Comparison of ENCODE assay signal across 18 mouse cellular contexts in genomic region chr14:86487285-86487897, GRCm38 (mm10).
DNase-seq lines count a peak whose midpoint lies in the region; ATAC-seq and TF ChIP-seq lines count a peak whose summit lies in the region.
"Had no signal": no experiment of that assay in that cellular context is flagged by ENCODE, and none has a peak within 500 bp of the region (broad histone marks: within the 10 kb centered on the region; RNA-seq: fewer than 3 reads in every experiment).

No protein-coding gene starts in this region.

- WGBS in hindbrain, embryonic 13.5 days, result 28% methylated on average over 8 of the region's 8 CpGs
- WGBS in hindbrain, postnatal 0 days, result 31% methylated on average over 8 of the region's 8 CpGs
- 32% methylated on average over 8 of the region's 8 CpGs for WGBS in neural tube, embryonic 12.5 days
- WGBS in neural tube, embryonic 15.5 days, result 28% methylated on average over 8 of the region's 8 CpGs
- WGBS in kidney, embryonic 16.5 days, result 40% methylated on average over 8 of the region's 8 CpGs

- H3K9ac ChIP-seq in hindbrain, embryonic 13.5 days, result no peak overlapping the region
- no peak overlapping the region for H3K9ac ChIP-seq in hindbrain, postnatal 0 days (replicated peaks; ENCODE audit: low read length)
- no peak overlapping the region for H3K9ac ChIP-seq in neural tube, embryonic 12.5 days
- no peak overlapping the region for H3K9ac ChIP-seq in neural tube, embryonic 15.5 days (replicated peaks)
- no peak overlapping the region for H3K9ac ChIP-seq in kidney, embryonic 16.5 days (replicated peaks; ENCODE audit: low read length)
- H3K9ac ChIP-seq: heart, embryonic 13.5 days; midbrain, embryonic 12.5 days had no signal

- TF ChIP-seq CTCF in hindbrain, postnatal 0 days (IDR thresholded peaks at IDR 0.05; ENCODE audit: low read depth), result no peak

- no peak for DNase-seq in hindbrain, postnatal 0 days (ENCODE audit: low spot score)
- no peak for DNase-seq in testis, postnatal 14 days (ENCODE audit: low spot score)
- DNase-seq: gastrocnemius, postnatal 36 days; layer of hippocampus, adult 9-11 months; lung, postnatal 4 days; right cerebral cortex, adult 18-20 months; thymus, adult 18-20 months had no signal

- H3K4me2 ChIP-seq in hindbrain, embryonic 13.5 days, result no peak overlapping the region
- H3K4me2 ChIP-seq in hindbrain, postnatal 0 days (ENCODE audit: low read depth, low read length), result no peak overlapping the region
- H3K4me2 ChIP-seq in neural tube, embryonic 12.5 days (replicated peaks), result no peak overlapping the region
- H3K4me2 ChIP-seq in neural tube, embryonic 15.5 days, result no peak overlapping the region
- no peak overlapping the region for H3K4me2 ChIP-seq in kidney, embryonic 16.5 days (replicated peaks; ENCODE audit: low read depth, low read length)
- H3K4me2 ChIP-seq: heart, embryonic 13.5 days; midbrain, embryonic 12.5 days had no signal

- no peaks in the 10 kb centered on the region for H3K9me3 ChIP-seq in hindbrain, embryonic 13.5 days
- H3K9me3 ChIP-seq in hindbrain, postnatal 0 days (ENCODE audit: low read length), result no peaks in the 10 kb centered on the region
- no peaks in the 10 kb centered on the region for H3K9me3 ChIP-seq in neural tube, embryonic 12.5 days
- no peaks in the 10 kb centered on the region for H3K9me3 ChIP-seq in neural tube, embryonic 15.5 days (replicated peaks)
- no peaks in the 10 kb centered on the region for H3K9me3 ChIP-seq in kidney, embryonic 16.5 days (ENCODE audit: low read length)
- H3K9me3 ChIP-seq: heart, embryonic 13.5 days; midbrain, embryonic 12.5 days had no signal

- H3K27me3 ChIP-seq in hindbrain, embryonic 13.5 days, result no peaks in the 10 kb centered on the region
- no peaks in the 10 kb centered on the region for H3K27me3 ChIP-seq in hindbrain, postnatal 0 days (ENCODE audit: insufficient read depth, low read length)
- no peaks in the 10 kb centered on the region for H3K27me3 ChIP-seq in neural tube, embryonic 12.5 days (replicated peaks)
- no peaks in the 10 kb centered on the region for H3K27me3 ChIP-seq in neural tube, embryonic 15.5 days (replicated peaks)
- H3K27me3 ChIP-seq in kidney, embryonic 16.5 days (ENCODE audit: insufficient read depth, low read length), result no peaks in the 10 kb centered on the region
- H3K27me3 ChIP-seq: heart, embryonic 13.5 days; midbrain, embryonic 12.5 days had no signal

- 0 out of 2 replicates have a peak, but pooled peaks have one; percentile 50 for ATAC-seq in hindbrain, embryonic 13.5 days (ENCODE audit: low FRiP score)
- no peak for ATAC-seq in hindbrain, postnatal 0 days
- ATAC-seq in neural tube, embryonic 12.5 days (ENCODE audit: low FRiP score, low read depth), result 0 out of 2 replicates have a peak, but pooled peaks have one; percentile 58
- ATAC-seq in neural tube, embryonic 15.5 days (ENCODE audit: low FRiP score), result no peak
- ATAC-seq in kidney, embryonic 16.5 days (ENCODE audit: low FRiP score, low TSS enrichment), result peak; percentile 42; the same call in 1 of the 2 replicates
- ATAC-seq in granulocyte monocyte progenitor cell, adult 5-6 weeks (replicated peaks; ENCODE audit: poor library complexity, severe bottlenecking), result no peak
- ATAC-seq: forebrain, embryonic 14.5 days; intestine, postnatal 0 days had no signal

- H3K36me3 ChIP-seq in hindbrain, embryonic 13.5 days, result no peaks in the 10 kb centered on the region
- H3K36me3 ChIP-seq in hindbrain, postnatal 0 days (ENCODE audit: insufficient read depth, low read length), result no peaks in the 10 kb centered on the region
- H3K36me3 ChIP-seq in neural tube, embryonic 12.5 days, result no peaks in the 10 kb centered on the region
- no peaks in the 10 kb centered on the region for H3K36me3 ChIP-seq in neural tube, embryonic 15.5 days
- no peaks in the 10 kb centered on the region for H3K36me3 ChIP-seq in kidney, embryonic 16.5 days (ENCODE audit: insufficient read depth, low read length)
- H3K36me3 ChIP-seq: heart, embryonic 13.5 days; midbrain, embryonic 12.5 days had no signal

- H3K4me1 ChIP-seq in hindbrain, embryonic 13.5 days (replicated peaks), result peaks cover 20% of the 10 kb centered on the region
- H3K4me1 ChIP-seq in hindbrain, postnatal 0 days (ENCODE audit: insufficient read depth, low read length), result peaks cover 18% of the 10 kb centered on the region; the same call in 1 of the 2 replicates
- peaks cover 3% of the 10 kb centered on the region; the same call in 1 of the 2 replicates for H3K4me1 ChIP-seq in neural tube, embryonic 12.5 days
- H3K4me1 ChIP-seq in neural tube, embryonic 15.5 days, result peaks cover 23% of the 10 kb centered on the region
- 0 out of 2 replicates have a peak, but pooled peaks cover 5% of the 10 kb centered on the region for H3K4me1 ChIP-seq in kidney, embryonic 16.5 days (ENCODE audit: insufficient read depth, low read length)
- H3K4me1 ChIP-seq: midbrain, embryonic 12.5 days had no signal

- no peak overlapping the region for H3K27ac ChIP-seq in hindbrain, embryonic 13.5 days
- no peak overlapping the region for H3K27ac ChIP-seq in hindbrain, postnatal 0 days
- no peak overlapping the region for H3K27ac ChIP-seq in neural tube, embryonic 12.5 days
- no peak overlapping the region for H3K27ac ChIP-seq in neural tube, embryonic 15.5 days (replicated peaks)
- no peak overlapping the region for H3K27ac ChIP-seq in kidney, embryonic 16.5 days (ENCODE audit: low read length)
- H3K27ac ChIP-seq: heart, embryonic 13.5 days; midbrain, embryonic 12.5 days had no signal

- H3K4me3 ChIP-seq in hindbrain, embryonic 13.5 days, result no peak overlapping the region
- H3K4me3 ChIP-seq in hindbrain, postnatal 0 days (ENCODE audit: low read length), result no peak overlapping the region
- H3K4me3 ChIP-seq in neural tube, embryonic 12.5 days, result no peak overlapping the region
- H3K4me3 ChIP-seq in neural tube, embryonic 15.5 days (replicated peaks), result no peak overlapping the region
- H3K4me3 ChIP-seq in kidney, embryonic 16.5 days (ENCODE audit: low read length), result no peak overlapping the region
- H3K4me3 ChIP-seq: erythroblast, embryonic 14.5 days; heart, embryonic 13.5 days; midbrain, embryonic 12.5 days; myocyte had no signal

Comparison
In these comparisons a context has a peak if more than half of its experiments do, and no peak if none do; other contexts are left out.
1. ATAC-seq: peak in hindbrain, embryonic 13.5 days (single experiment), neural tube, embryonic 12.5 days (single experiment) and kidney, embryonic 16.5 days (single experiment); none in hindbrain, postnatal 0 days (single experiment), neural tube, embryonic 15.5 days (single experiment) and granulocyte monocyte progenitor cell, adult 5-6 weeks (single experiment).